Mouse (Mus musculus) skeletal muscle tissue, postnatal 0 days (tissue): ENCODE data around the gene Srsf5. TPM values are rescaled to one million over a fixed set of nuclear protein-coding genes. Genes with fewer than 3 reads are reported as not detected.

Experiments
- polyA plus RNA-seq: library from polyadenylated mRNA; unstranded; fragments of >200 nt; fragmentation: Nextera tagmentation; extraction: Ambion mirVana; gene quantifications from 2 replicates; pipeline ENCODE4 v1.2.1, GENCODE M21; 2015

Gene Srsf5
- 260 and 297 TPM in 2 replicates for polyA plus RNA-seq

GRCm38 (mm10) chr12:80945334-80945995 lies at the start of gene Srsf5:
TSS of gene Srsf5 (plus strand) at chr12:80945504.

GRCm38 (mm10) chr12:80968605-80969004 lies 23.3 kb downstream of the Srsf5 start, which contains the start of gene Slc10a1:
TSS of gene Slc10a1 (minus strand) at chr12:80968705.

Other genes starting within 250 kb of the Srsf5 start
- gene Ccdc177, start 184.8 kb upstream of the Srsf5 start, polyA plus RNA-seq = 0.04 TPM in 1 of 2 replicates, not detected in the other
- gene Susd6, start 155.0 kb upstream of the Srsf5 start, polyA plus RNA-seq = 10.2 and 11.8 TPM in 2 replicates
- 0.17 and 0.51 TPM in 2 replicates for gene Slc10a1, start 23.2 kb downstream of the Srsf5 start, polyA plus RNA-seq
- gene Smoc1, start 81.3 kb downstream of the Srsf5 start, polyA plus RNA-seq = 4.8 and 8.4 TPM in 2 replicates